Mouse (Mus musculus): Measurements from ENCODE around the gene Plbd2. TPM values are rescaled to one million over a fixed set of nuclear protein-coding genes. Genes with fewer than 3 reads are reported as not detected.

Plbd2 gene
- polyA plus RNA-seq, 1 experiment from 2014 or later: 33.6 TPM

DNA sequence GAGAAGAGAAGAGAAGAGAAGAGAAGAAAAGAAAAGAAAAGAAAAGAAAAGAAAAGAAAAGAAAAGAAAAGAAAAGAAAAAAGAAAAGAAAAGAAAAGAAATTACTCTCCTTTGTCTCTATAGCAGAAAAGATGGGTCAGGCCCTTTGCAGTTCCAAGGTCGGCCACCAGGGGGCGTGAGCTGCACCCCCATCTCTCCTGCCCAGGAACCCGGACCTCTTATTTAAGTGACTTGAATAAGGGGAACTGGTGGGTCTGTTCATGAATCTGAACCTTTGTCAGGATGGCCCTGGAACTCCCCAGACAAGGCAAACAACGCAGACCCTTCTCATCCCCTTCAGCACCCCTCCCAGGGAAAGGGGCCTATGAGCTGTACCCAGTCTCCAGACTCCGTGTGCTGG lies 38.4 kb downstream of the Plbd2 start:
- DNase-seq (ENCODE audit: low spot score): peak; percentile 32

DNA sequence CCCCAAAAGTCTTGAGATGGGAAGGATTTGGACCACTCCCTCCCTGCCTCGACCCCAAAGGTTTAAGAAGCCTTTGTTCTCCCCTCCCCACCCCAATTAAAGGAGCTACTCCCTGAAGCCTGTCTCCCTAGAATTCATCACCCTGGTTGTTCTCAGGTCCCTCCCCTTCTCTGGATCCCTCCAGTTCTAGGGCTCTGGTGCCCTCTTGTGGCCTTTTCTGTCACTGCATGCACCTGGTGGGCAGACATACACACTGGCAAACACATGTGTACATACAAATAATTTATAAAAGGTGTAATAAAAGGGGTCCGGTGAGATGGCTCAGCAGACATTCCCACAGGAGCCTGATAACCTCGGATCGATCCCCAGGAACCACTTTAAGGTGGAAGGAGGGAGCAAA lies 39.1 kb downstream of the Plbd2 start:
- no peak overlapping the region for H3K9ac ChIP-seq (ENCODE audit: low read length)
- H3K9me3 ChIP-seq (ENCODE audit: control insufficient read depth, low read length): 0 out of 2 replicates have a peak, but pooled peaks cover 3% of the 10 kb centered on the region
- no peaks in the 10 kb centered on the region for H3K27me3 ChIP-seq (ENCODE audit: control insufficient read depth, insufficient read depth, low read length)
- no peak for ATAC-seq (ENCODE audit: insufficient read depth, low FRiP score, low TSS enrichment)
- H3K4me1 ChIP-seq (ENCODE audit: control insufficient read depth, insufficient read depth, low read length): no peaks in the 10 kb centered on the region
- no peak for DNase-seq (ENCODE audit: low spot score)
- H3K27ac ChIP-seq (ENCODE audit: low read depth, low read length): no peak overlapping the region
- H3K4me3 ChIP-seq (ENCODE audit: low read depth, low read length): no peak overlapping the region
- WGBS: 84% methylated on average over 4 of the region's 4 CpGs
- no peaks in the 10 kb centered on the region for H3K36me3 ChIP-seq (ENCODE audit: control insufficient read depth, insufficient read depth, low read length)
- H3K4me2 ChIP-seq (ENCODE audit: low read depth): no peak overlapping the region

More for the DNA sequence above, 38.4 kb downstream of the Plbd2 start:
- no peaks in the 10 kb centered on the region for H3K36me3 ChIP-seq (ENCODE audit: control insufficient read depth, insufficient read depth, low read length)
- no peak for ATAC-seq (ENCODE audit: insufficient read depth, low FRiP score, low TSS enrichment)
- no peak overlapping the region for H3K4me3 ChIP-seq (ENCODE audit: low read depth, low read length)
- H3K27me3 ChIP-seq (ENCODE audit: control insufficient read depth, insufficient read depth, low read length): no peaks in the 10 kb centered on the region
- no peak overlapping the region for H3K27ac ChIP-seq (ENCODE audit: low read depth, low read length)
- H3K4me1 ChIP-seq (ENCODE audit: control insufficient read depth, insufficient read depth, low read length): no peaks in the 10 kb centered on the region
- 0 out of 2 replicates have a peak, but pooled peaks cover 3% of the 10 kb centered on the region for H3K9me3 ChIP-seq (ENCODE audit: control insufficient read depth, low read length)
- no peak overlapping the region for H3K4me2 ChIP-seq (ENCODE audit: low read depth)
- 43% methylated on average over 5 of the region's 5 CpGs for WGBS
- no peak overlapping the region for H3K9ac ChIP-seq (ENCODE audit: low read length)

- Histone ChIP-seq H3K4me1 (ENCODE audit: control insufficient read depth, insufficient read depth, low read length) (no peaks in the 10 kb centered on the region), H3K9me3 (ENCODE audit: control insufficient read depth, low read length) (0 out of 2 replicates have a peak, but pooled peaks cover 3% of the 10 kb centered on the region), H3K4me2 (ENCODE audit: low read depth) (no peak overlapping the region), H3K36me3 (ENCODE audit: control insufficient read depth, insufficient read depth, low read length) (no peaks in the 10 kb centered on the region), H3K27me3 (ENCODE audit: control insufficient read depth, insufficient read depth, low read length) (no peaks in the 10 kb centered on the region), H3K4me3 (ENCODE audit: low read depth, low read length) (no peak overlapping the region), H3K9ac (ENCODE audit: low read length) (no peak overlapping the region), H3K27ac (ENCODE audit: low read depth, low read length) (no peak overlapping the region)
- no peak for DNase-seq (ENCODE audit: low spot score)
- ATAC-seq (ENCODE audit: insufficient read depth, low FRiP score, low TSS enrichment): no peak
- WGBS: 75% methylated on average over 15 of the region's 15 CpGs
Observed at GRCm38 (mm10) chr5:120461902-120462301, 41.5 kb downstream of the Plbd2 start.

GRCm38 (mm10) chr5:120459133-120459532 lies 44.3 kb downstream of the Plbd2 start:
- 67% methylated on average over 10 of the region's 10 CpGs for WGBS
- H3K4me3 ChIP-seq (ENCODE audit: low read depth, low read length): no peak overlapping the region
- H3K9ac ChIP-seq (ENCODE audit: low read length): no peak overlapping the region
- no peak overlapping the region for H3K4me2 ChIP-seq (ENCODE audit: low read depth)
- H3K36me3 ChIP-seq (ENCODE audit: control insufficient read depth, insufficient read depth, low read length): no peaks in the 10 kb centered on the region
- no peak for ATAC-seq (ENCODE audit: insufficient read depth, low FRiP score, low TSS enrichment)
- no peak for DNase-seq (ENCODE audit: low spot score)
- H3K4me1 ChIP-seq (ENCODE audit: control insufficient read depth, insufficient read depth, low read length): 0 out of 2 replicates have a peak, but pooled peaks cover 5% of the 10 kb centered on the region
- no peak overlapping the region for H3K27ac ChIP-seq (ENCODE audit: low read depth, low read length)
- H3K27me3 ChIP-seq (ENCODE audit: control insufficient read depth, insufficient read depth, low read length): 0 out of 2 replicates have a peak, but pooled peaks cover 3% of the 10 kb centered on the region
- H3K9me3 ChIP-seq (ENCODE audit: control insufficient read depth, low read length): no peaks in the 10 kb centered on the region

GRCm38 (mm10) chr5:120457628-120458027 lies 45.8 kb downstream of the Plbd2 start:
- Histone ChIP-seq H3K4me2 (ENCODE audit: low read depth) (no peak overlapping the region), H3K36me3 (ENCODE audit: control insufficient read depth, insufficient read depth, low read length) (no peaks in the 10 kb centered on the region), H3K9me3 (ENCODE audit: control insufficient read depth, low read length) (no peaks in the 10 kb centered on the region), H3K4me3 (ENCODE audit: low read depth, low read length) (no peak overlapping the region), H3K27me3 (ENCODE audit: control insufficient read depth, insufficient read depth, low read length) (0 out of 2 replicates have a peak, but pooled peaks cover 3% of the 10 kb centered on the region), H3K9ac (ENCODE audit: low read length) (no peak overlapping the region), H3K4me1 (ENCODE audit: control insufficient read depth, insufficient read depth, low read length) (0 out of 2 replicates have a peak, but pooled peaks cover 5% of the 10 kb centered on the region), H3K27ac (ENCODE audit: low read depth, low read length) (no peak overlapping the region)
- ATAC-seq (ENCODE audit: insufficient read depth, low FRiP score, low TSS enrichment) (no peak), DNase-seq (ENCODE audit: low spot score) (peak; percentile 84)
- 9% methylated on average over 9 of the region's 9 CpGs for WGBS

GRCm38 (mm10) chr5:120456841-120457554 lies 46.4 kb downstream of the Plbd2 start:
- 58% methylated on average over 7 of the region's 7 CpGs for whole genome bisulfite sequencing
- DNase-seq (ENCODE audit: low spot score): no peak
- Histone ChIP-seq H3K27me3 (ENCODE audit: control insufficient read depth, insufficient read depth, low read length) (0 out of 2 replicates have a peak, but pooled peaks cover 3% of the 10 kb centered on the region), H3K9me3 (ENCODE audit: control insufficient read depth, low read length) (no peaks in the 10 kb centered on the region), H3K27ac (ENCODE audit: low read depth, low read length) (no peak overlapping the region), H3K4me2 (ENCODE audit: low read depth) (no peak overlapping the region), H3K36me3 (ENCODE audit: control insufficient read depth, insufficient read depth, low read length) (no peaks in the 10 kb centered on the region), H3K9ac (ENCODE audit: low read length) (no peak overlapping the region), H3K4me3 (ENCODE audit: low read depth, low read length) (no peak overlapping the region), H3K4me1 (ENCODE audit: control insufficient read depth, insufficient read depth, low read length) (0 out of 2 replicates have a peak, but pooled peaks cover 5% of the 10 kb centered on the region)
- no peak for ATAC-seq (ENCODE audit: insufficient read depth, low FRiP score, low TSS enrichment)

DNA sequence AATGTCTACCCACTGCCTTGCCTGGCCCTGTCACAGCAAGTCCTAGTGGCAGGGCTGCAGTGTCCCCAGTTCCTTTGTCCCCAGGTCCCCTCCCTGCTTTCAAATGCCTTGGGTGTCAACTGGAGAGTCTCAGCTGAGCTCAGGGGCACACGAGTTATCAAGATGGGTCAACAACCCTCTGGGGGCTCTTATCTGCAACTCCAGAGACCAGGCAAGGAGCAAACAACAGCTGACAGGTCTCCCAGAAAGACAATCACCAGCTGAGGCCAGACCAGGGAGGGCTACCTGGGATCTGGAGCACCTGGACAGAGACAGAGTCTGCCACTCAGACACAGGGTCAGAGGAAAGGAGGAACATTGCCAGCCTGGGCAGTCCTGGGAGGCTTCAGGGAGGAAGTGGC lies 47.2 kb downstream of the Plbd2 start:
- Histone ChIP-seq H3K4me1 (ENCODE audit: control insufficient read depth, insufficient read depth, low read length) (0 out of 2 replicates have a peak, but pooled peaks cover 5% of the 10 kb centered on the region), H3K9ac (ENCODE audit: low read length) (no peak overlapping the region), H3K4me3 (ENCODE audit: low read depth, low read length) (no peak overlapping the region), H3K9me3 (ENCODE audit: control insufficient read depth, low read length) (no peaks in the 10 kb centered on the region), H3K4me2 (ENCODE audit: low read depth) (no peak overlapping the region), H3K27ac (ENCODE audit: low read depth, low read length) (no peak overlapping the region), H3K36me3 (ENCODE audit: control insufficient read depth, insufficient read depth, low read length) (no peaks in the 10 kb centered on the region), H3K27me3 (ENCODE audit: control insufficient read depth, insufficient read depth, low read length) (0 out of 2 replicates have a peak, but pooled peaks cover 3% of the 10 kb centered on the region)
- DNase-seq (ENCODE audit: low spot score) (no peak), ATAC-seq (ENCODE audit: insufficient read depth, low FRiP score, low TSS enrichment) (no peak)
- WGBS: 50% methylated on average over 1 of the region's 1 CpGs

- Histone ChIP-seq H3K4me2 (ENCODE audit: low read depth) (0 out of 2 replicates have a peak overlapping the region, but pooled peaks have one; percentile 14), H3K9ac (ENCODE audit: low read length) (peak overlapping the region; percentile 22; the same call in 1 of the 2 replicates), H3K9me3 (ENCODE audit: control insufficient read depth, low read length) (no peaks in the 10 kb centered on the region), H3K4me1 (ENCODE audit: control insufficient read depth, insufficient read depth, low read length) (0 out of 2 replicates have a peak, but pooled peaks cover 5% of the 10 kb centered on the region), H3K27ac (ENCODE audit: low read depth, low read length) (peak overlapping the region; percentile 39; the same call in 1 of the 2 replicates), H3K4me3 (ENCODE audit: low read depth, low read length) (no peak overlapping the region), H3K36me3 (ENCODE audit: control insufficient read depth, insufficient read depth, low read length) (no peaks in the 10 kb centered on the region), H3K27me3 (ENCODE audit: control insufficient read depth, insufficient read depth, low read length) (0 out of 2 replicates have a peak, but pooled peaks cover 3% of the 10 kb centered on the region)
- WGBS: 45% methylated on average over 14 of the region's 14 CpGs
- ATAC-seq (ENCODE audit: insufficient read depth, low FRiP score, low TSS enrichment): no peak
- no peak for DNase-seq (ENCODE audit: low spot score)
Observed at GRCm38 (mm10) chr5:120454756-120455337, 48.6 kb downstream of the Plbd2 start.

All from neural tube, embryonic 11.5 days (tissue).